Mouse (Mus musculus) left cerebral cortex, adult 2 months (tissue): Measurements from ENCODE around the gene Map3k13. TPM values are rescaled to one million over a fixed set of nuclear protein-coding genes. Genes with fewer than 3 reads are reported as not detected.

ENCODE experiments used
- DNase-seq, 2 experiments: peaks; one replicate each; pipeline ENCODE4 v3.0.0; 2021 to 2022; ENCODE audit warnings: low spot score in 2 of 2, mixed read lengths in 1 of 2; ENCODE audit errors: extremely low spot score in 1 of 2
- H3K27ac ChIP-seq: fragments of 200-600 bp; 2 replicates; pipeline ENCODE4 v1.8.1; 2022
- H3K4me3 ChIP-seq: fragments of 200-600 bp; 2 replicates; pipeline ENCODE4 v1.8.1; 2022
- CTCF ChIP-seq: fragments of 200-600 bp; IDR thresholded peaks from 2 replicates; pipeline ENCODE4 v1.8.1; 2022; ENCODE audit warnings: antibody characterized with exemption, mild to moderate bottlenecking, moderate library complexity
- intact Hi-C: fragments of 180-260 bp; cut with DNase I; formaldehyde crosslinking; loops from one replicate; pipeline ENCODE4 v1.15.1; 2025
- total RNA-seq, 2 experiments: library from RNA; stranded (reverse); gene quantifications; 2 replicates each; pipeline ENCODE4 v1.2.3; 2021

The Map3k13 gene
- total RNA-seq, 2 experiments from 2014 or later: 15.3 to 19.0 TPM

GRCm38 (mm10) chr16:21834866-21835583 lies 40.9 kb downstream of the Map3k13 start:
- intact Hi-C loops: loop anchor here (5.0 to 10.0 kb wide), 3 partner anchors 177 to 457 kb away; no protein-coding TSS in a partner anchor
- H3K27ac ChIP-seq: no peak overlapping the region
- H3K4me3 ChIP-seq: no peak overlapping the region
- DNase-seq: no peak
- TF ChIP-seq CTCF: no peak

- DNase-seq: no peak
- Histone ChIP-seq H3K27ac (no peak overlapping the region), H3K4me3 (no peak overlapping the region)
- intact Hi-C loops: loop anchor here (5.0 to 10.0 kb wide), 3 partner anchors 177 to 457 kb away; no protein-coding TSS in a partner anchor
- no peak for TF ChIP-seq CTCF
Observed at GRCm38 (mm10) chr16:21835584-21835931, 41.4 kb downstream of the Map3k13 start.

GRCm38 (mm10) chr16:21836311-21837072 lies 42.3 kb downstream of the Map3k13 start:
- Histone ChIP-seq H3K27ac (no peak overlapping the region), H3K4me3 (no peak overlapping the region)
- TF ChIP-seq CTCF: peak; percentile 62
- no peak for DNase-seq
- intact Hi-C loops: loop anchor here (5.0 to 10.0 kb wide), 3 partner anchors 176 to 456 kb away; no protein-coding TSS in a partner anchor

- no peak for TF ChIP-seq CTCF
- Histone ChIP-seq H3K27ac (no peak overlapping the region), H3K4me3 (no peak overlapping the region)
- intact Hi-C loops: loop anchor here (5.0 to 10.0 kb wide), 3 partner anchors 175 to 455 kb away; no protein-coding TSS in a partner anchor
- DNase-seq: no peak
Observed at GRCm38 (mm10) chr16:21837694-21838093, 43.5 kb downstream of the Map3k13 start.

GRCm38 (mm10) chr16:21845800-21846671 lies 51.9 kb downstream of the Map3k13 start:
- intact Hi-C loops: loop anchor here (1.0 to 5.0 kb wide), 2 partner anchors 66 to 163 kb away; partner anchors contain the start of gene Senp2
- peak overlapping the region; percentile 57 for H3K4me3 ChIP-seq
- peak; percentile 51 to 68 for DNase-seq
- H3K27ac ChIP-seq: peak overlapping the region; percentile 71
- no peak for TF ChIP-seq CTCF

- TF ChIP-seq CTCF: no peak
- intact Hi-C loops: loop anchor here (5.0 kb wide), 1 partner anchor 64 kb away; no protein-coding TSS in a partner anchor
Observed at GRCm38 (mm10) chr16:21848444-21848843, 54.3 kb downstream of the Map3k13 start.

GRCm38 (mm10) chr16:21848847-21849246 lies 54.7 kb downstream of the Map3k13 start:
- Histone ChIP-seq H3K4me3 (no peak overlapping the region), H3K27ac (no peak overlapping the region)
- DNase-seq: no peak
- TF ChIP-seq CTCF: no peak
- intact Hi-C loops: loop anchor here (5.0 kb wide), 1 partner anchor 63 kb away; no protein-coding TSS in a partner anchor

More at GRCm38 (mm10) chr16:21848444-21848843, 54.3 kb downstream of the Map3k13 start:
- H3K4me3 ChIP-seq: no peak overlapping the region
- no peak for DNase-seq
- no peak overlapping the region for H3K27ac ChIP-seq

GRCm38 (mm10) chr16:21852374-21852773 lies 58.2 kb downstream of the Map3k13 start:
- TF ChIP-seq CTCF: no peak
- H3K4me3 ChIP-seq: no peak overlapping the region
- intact Hi-C loops: no loop called here
- H3K27ac ChIP-seq: no peak overlapping the region
- DNase-seq: no peak

GRCm38 (mm10) chr16:21853446-21853941 lies 59.3 kb downstream of the Map3k13 start:
- intact Hi-C loops: no loop called here
- Histone ChIP-seq H3K4me3 (0 out of 2 replicates have a peak overlapping the region, but pooled peaks have one; percentile 7), H3K27ac (peak overlapping the region; percentile 55; the same call in 1 of the 2 replicates)
- TF ChIP-seq CTCF: no peak
- no peak for DNase-seq

GRCm38 (mm10) chr16:21854589-21855284 lies 60.6 kb downstream of the Map3k13 start:
- no peak for TF ChIP-seq CTCF
- H3K27ac ChIP-seq: no peak overlapping the region; the same call in 1 of the 2 replicates
- no peak for DNase-seq
- intact Hi-C loops: no loop called here
- no peak overlapping the region for H3K4me3 ChIP-seq
